Mouse (Mus musculus): ENCODE data around the gene Msi2. TPM values are rescaled to one million over a fixed set of nuclear protein-coding genes. Genes with fewer than 3 reads are reported as not detected.

Gene Msi2
- total RNA-seq, 4 experiments from 2014 or later, result 129 to 155 (median 139) TPM

DNA sequence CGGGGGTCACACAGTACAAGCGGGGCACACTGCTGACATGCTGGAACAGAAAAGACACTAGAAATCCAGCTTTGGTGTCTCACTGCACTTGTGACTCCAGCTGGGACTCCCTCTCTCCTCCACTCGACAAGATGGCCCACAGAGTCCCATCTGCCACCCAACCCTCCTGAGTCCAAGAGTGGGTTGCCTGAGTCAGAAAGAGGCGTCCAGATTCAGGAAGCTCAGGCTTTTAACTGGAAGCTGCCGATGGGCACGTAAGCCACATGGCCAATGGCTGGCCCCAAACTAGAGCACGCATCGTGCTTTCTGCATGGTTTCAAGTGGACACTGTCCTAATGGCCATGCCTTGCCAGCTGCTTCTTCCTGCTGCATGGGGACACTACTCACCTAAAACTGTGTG, 126.2 kb downstream of the Msi2 start:
- DNase-seq (ENCODE audit: low spot score in 2 of 2), result no peak

DNA sequence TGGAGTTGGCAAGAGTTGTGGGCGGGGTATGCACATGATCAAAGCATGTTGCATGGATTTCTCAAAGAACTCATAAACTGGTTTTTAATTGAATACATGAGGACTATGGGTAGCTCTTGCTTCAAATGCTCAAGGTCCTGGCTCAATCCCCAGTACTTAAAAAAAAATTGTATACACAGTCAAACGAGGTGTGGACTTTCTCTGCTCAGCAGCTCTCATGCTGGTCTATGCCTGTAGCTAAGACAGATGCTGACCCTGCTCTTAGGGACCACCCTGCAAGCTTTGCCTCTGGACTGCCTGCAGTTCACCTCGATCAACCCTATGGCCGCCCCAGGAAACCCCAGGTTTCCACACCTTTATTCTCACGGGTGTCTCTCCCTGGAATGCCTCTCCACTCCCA, 127.7 kb downstream of the Msi2 start:
- no peak for DNase-seq (ENCODE audit: low spot score in 2 of 2)

DNA sequence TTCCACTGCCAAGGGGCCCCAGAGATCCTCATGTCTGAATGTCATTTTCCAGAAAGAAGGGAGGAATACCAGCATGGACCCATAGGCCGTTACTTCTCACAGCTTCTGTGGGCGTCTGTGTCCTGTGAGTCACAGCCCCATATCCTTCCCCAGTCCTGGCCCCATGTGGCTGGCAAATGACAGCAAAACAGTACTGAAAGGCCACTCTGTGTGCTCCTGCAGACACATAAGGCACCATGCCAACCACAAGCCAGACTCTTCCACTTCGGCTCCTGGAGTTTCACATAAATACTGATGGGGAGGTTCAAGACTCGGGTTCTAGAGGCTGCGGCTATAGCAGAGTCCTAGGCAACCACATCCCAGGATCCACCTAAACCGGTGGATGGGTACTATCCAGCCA, 128.7 kb downstream of the Msi2 start:
- no peak for DNase-seq (ENCODE audit: low spot score in 2 of 2)

DNA sequence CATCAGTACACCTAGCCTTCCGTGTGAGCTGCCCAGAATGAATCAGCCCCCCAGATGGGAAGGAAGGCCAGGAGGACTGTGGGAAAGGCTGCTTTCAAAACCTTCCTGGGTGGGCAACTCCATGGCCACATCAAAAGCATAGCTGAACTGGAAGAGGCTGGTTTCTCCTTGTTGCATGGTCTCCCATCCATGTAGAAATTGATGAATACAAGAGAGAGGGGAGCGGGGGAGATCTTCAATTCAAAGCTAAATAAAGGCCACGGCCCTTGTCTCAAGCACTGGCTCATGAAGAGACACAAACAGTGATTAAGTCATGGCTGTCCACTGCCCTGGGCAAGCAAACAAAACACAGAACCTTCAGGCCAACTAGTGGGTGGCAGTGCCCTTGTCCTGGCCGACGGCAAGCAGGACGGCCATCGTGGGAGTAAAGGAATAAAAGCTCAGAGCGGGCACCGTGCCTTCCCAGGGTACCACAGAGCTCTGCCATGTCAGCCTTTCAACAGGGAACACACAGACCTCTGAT, 129.6 kb downstream of the Msi2 start:
- no peak for DNase-seq (ENCODE audit: low spot score in 2 of 2)

DNA sequence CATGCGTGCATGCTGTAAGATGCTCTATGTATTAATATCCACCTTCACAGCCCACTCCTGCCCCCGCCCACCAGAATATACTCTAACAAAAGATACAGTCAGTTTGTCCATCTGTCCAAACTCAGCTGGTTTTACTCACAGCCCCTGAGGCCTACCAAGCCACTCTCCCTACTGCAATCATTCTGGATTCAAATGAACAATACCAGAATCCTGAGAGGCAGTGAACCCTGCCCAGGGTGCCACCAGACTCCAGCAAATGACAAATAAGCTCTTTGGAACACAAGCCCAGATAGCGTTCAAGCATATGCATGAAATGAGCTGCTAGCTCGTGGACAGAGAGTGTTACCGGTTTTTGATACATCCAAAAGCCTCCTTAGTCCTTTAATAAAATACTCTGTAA, 130.6 kb downstream of the Msi2 start:
- DNase-seq (ENCODE audit: low spot score in 2 of 2), result no peak

DNA sequence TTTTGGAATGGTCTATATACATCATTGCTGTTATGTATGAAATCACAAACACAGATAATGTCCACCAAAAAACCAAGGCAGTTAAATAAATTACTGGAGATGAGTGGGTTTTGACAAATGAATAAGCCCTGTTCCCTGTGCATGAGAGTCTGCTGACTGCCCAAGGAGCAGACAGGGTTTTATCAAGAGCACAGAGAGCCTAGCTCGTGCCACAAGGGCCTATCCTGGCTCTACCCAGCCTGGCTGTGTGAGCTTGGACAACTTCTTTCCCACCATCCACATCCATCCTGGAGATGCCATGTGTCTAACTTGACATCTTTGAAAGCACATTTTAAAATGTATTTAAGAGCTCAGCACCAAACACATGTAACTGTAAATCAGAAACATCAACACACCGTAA, 132.4 kb downstream of the Msi2 start:
- DNase-seq (ENCODE audit: low spot score in 2 of 2), result no peak

DNA sequence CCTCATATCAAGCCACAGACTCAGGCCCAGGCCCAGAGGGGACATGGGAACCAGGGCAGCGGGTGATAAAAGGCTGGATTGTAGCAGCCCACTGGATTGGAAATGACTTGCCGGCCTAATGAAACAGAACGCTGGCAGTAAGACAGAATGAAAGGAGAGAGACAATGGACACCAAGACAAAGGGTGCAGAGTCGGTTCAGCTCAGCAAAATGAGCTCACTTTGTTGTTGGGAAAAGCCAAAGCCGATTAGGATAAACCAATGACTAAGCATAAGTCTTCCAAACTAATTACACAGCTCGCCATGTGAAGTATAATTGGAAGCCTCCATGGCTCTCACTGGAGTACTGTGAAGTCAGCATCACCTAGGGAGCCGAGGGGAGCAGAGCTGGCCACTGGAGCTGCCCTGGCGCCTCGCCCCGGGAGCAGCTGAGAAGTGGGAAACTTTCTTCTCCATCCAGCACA, 133.1 kb downstream of the Msi2 start:
- peak in 1 of 2 experiments; percentile 39 for DNase-seq (ENCODE audit: low spot score in 2 of 2)

DNA sequence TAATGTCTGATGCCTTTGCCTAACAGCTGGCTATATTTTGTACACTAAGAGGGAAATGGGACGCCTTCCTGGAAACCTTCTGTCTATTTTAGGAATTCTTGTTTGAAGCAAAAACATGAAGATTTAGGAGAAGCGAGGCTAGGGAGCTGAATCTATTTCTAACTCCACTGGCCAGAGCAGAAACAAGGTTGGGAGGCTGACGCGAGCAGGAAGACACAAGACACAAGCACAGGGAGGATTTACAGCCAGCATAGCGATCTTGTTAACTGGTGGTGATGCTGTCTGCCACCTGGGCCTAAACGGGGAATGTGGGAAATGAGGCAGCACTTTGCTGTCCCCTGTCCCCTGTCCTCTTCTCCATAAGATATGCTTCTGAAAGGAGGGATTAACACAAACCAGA, 134.4 kb downstream of the Msi2 start:
- DNase-seq (ENCODE audit: low spot score in 2 of 2), result no peak

DNA sequence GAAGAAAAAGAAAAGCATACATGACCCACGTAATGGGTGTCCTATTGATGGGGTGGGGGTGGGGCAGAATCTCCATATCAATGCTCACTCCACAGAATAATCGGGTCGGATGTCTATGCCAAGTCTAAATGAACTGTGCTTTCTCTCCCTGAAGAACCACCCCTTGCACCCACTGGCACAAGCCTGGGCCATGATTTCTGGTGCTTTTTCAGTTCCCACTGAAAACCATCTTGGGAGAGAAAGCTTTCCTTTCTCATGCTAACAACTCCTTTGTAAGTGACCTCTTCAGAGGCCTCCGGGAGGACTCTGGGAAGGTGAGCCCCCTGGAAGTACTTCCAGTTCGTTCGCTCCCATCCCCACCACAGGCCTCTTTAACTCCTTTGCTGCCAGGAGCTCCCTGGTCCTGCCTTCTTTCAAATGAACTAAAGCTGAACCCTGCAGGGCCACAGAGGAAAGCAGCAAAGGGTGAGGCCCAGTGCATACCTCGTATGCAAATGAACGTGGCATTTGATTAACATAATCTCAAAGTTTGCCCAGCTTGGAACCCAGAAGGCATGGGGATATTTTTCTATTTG, 135.0 kb downstream of the Msi2 start:
- DNase-seq (ENCODE audit: low spot score in 2 of 2), result peak in 1 of 2 experiments; percentile 45

DNA sequence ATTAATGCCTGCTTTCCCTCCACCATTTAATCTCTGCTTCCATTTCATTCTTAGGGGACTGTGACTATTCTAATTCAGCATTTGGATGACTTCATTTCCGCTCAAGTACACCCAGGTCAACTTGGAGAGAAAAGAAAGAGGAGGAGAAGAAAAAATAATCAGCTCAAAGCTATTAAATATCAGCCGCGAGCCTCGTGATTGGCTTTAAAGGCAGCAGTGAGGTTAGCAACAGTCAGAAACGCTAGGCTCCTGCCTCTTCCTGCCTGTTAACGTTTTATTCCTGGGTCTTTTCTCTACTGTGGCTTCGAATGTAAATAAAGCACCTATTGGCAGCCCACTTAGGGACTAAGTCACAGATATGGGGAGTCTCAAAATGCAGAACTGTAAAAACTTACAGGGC, 135.5 kb downstream of the Msi2 start:
- DNase-seq (ENCODE audit: low spot score in 2 of 2), result no peak

DNA sequence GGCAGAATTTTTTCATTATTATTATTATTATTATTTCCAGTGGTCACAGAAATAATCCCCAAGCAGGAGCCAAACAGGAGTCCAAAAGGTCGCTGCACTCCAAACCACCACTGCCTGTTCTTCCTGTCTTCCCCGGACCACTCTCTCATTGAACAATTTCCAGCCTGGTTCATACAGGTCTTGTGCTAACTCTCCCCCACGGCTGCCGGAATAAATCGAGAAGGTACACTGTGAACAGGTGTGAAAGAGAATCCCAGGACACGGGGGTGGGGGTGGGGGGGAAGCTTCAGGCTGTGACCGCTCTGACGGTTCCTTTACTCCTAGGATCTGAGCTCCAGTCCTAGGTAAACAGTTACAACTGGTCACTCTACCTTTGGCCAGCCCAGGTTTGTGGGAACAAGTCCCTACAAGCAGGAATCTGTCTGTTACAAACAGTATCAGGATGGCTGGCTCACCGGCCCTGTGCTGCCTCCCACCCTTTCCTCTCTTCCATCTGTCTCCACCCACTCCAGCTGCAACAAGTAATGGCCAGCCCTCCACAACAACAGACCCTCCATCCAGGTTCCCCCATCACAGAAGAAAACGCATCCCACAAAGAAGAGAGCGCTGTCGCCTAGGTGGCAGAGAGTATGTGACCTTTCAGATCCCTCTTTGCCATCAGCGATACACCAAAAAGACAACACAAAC, 136.1 kb downstream of the Msi2 start:
- DNase-seq (ENCODE audit: low spot score in 2 of 2), result no peak

DNA sequence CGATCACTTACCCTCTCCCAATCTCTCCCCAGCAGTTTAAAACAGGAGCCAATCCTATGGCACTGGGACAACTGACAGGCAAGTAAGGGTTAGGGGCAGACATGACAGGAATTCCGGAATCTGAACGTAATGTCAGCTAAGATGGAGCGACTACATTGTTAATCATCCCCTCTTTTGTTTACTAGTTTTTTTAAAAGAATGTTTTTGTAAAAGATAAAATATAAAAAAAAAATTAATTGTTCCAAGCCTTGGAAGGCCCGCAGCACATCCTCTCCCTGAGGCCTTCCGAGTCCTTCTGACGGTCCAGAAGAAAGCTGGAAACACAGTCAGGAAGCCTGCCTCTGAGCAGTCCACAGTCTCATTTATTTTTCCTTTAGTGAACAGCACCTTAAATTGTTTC, 136.9 kb downstream of the Msi2 start:
- DNase-seq (ENCODE audit: low spot score in 2 of 2), result no peak

DNA sequence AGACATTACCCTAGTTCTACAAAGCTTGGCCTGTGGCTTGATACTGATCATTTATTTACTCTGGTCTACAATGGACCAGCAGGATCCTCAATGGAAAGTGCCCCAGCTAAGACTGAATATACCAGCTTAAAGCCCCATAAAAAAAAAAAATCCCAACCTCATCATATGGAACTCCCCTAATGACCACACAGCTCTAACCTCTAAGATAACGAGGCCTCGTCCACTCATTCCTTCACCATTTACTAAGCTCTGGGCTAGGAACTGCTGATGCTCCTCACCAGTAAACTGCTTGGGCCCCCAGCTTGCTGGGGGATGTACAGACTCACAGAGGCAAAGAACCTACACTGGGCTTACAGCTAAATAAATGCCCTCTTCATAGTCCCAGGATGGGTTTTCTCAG, 139.6 kb downstream of the Msi2 start:
- DNase-seq (ENCODE audit: low spot score in 2 of 2), result no peak

DNA sequence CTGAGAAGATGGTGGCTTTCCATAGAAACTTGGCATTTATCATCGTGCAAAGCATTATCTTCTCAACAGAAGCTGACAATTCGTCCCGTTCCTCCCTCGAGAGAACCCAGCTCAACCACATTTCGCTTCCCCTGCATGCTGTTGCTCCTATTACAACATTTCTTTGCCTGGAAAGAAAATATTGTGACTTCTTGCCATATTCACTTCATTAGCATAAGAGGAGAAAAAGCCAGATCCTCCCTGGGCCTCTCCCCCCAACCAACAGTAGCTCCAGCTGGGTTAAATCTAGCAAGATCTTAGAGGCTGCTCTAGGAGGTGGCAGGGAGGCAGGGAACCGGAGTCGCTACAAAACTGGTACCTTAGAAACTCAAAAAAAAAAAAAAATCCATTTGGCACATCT, 141.2 kb downstream of the Msi2 start:
- no peak for DNase-seq (ENCODE audit: low spot score in 2 of 2)

DNA sequence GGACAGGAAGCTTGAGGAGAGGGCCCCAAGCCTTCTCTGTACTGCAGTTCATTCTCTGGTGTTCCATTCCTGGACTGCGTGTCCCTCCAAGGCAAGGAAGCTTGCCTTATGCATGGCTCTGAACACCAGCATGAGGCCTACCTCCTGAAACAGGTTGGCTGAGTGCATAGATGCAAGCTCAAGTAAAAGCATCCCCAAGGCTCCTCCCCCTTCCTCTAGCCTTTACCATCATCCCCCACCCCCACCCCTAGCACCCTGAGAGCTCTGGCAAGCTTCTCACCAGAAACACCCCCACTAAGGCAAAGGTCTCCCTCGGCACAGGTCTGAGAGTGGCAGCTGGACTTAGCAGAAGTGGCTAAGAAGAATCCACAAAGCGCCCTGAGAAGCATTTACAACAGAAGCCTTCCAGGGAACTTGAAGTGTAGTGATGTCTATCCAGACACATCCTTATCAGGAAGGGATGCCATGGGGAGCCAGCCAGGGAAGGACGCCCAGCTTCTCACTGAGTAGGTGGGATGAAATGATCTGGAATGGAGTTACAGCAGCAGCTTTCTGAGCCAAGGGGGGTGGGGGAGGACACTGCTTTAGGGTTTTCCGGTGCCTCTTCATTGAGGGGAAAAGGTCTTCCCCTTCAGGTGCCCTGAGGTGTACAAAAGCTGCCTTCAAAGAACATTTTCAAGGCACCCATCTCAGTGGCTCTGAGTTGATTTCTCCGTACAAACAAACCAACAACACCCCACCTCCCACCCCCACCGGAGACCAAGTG, 141.9 kb downstream of the Msi2 start:
- no peak for DNase-seq (ENCODE audit: low spot score in 2 of 2)

DNA sequence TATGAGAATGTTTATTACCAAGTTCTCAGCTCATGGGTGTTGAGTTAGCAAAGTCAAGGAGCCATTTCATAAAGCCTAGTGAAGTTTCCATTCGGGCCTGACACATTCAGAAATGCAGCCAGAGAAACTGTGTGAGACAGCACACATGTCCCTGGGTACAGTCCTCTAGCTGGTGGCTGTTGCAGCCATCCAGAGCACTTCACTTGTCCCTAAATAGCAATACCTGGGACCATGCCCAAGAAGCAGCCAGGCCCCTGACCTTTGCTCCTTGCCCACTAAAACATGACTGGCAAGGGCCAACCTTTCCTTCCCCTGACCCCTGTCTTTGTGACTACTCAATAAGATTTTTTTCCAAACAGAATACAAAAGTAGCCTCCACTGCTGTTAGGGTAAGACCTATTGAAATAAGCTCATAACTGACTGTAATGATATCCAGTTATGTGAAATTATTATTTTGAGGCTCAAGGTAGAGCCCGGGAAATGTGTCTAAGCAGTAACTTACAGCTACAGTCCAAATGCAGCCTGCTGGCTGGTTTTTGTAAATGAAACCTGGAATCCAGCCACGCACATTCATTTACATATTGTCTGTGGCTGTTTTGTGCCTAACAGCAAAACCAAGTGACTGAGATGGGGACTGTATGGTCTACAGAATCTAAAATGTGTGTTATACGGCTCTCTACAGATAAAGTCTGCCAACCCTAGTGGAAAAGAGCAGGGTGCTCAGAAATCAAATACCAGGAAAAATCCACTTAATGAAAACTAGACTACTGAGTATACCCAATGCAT, 143.5 kb downstream of the Msi2 start:
- DNase-seq (ENCODE audit: low spot score in 2 of 2), result no peak

DNA sequence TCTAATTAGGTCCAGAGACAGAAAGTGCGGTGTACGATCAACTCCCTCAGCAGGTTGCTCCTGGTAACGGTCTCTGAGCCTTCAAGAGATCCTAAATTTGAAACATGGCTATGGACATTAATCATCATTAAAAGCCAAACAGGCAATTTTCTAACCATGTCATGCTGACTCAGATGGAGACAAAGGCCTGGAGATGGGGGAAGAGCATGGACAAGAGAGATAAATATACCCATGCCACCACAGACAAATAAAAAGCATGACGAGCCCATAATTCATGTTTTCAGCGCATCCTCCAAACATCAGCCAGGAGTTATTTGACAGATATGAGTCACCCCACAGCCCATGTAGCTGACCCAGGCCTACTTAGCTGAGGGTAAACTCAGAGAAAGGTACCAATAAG, 145.3 kb downstream of the Msi2 start:
- DNase-seq (ENCODE audit: low spot score in 2 of 2), result no peak

DNA sequence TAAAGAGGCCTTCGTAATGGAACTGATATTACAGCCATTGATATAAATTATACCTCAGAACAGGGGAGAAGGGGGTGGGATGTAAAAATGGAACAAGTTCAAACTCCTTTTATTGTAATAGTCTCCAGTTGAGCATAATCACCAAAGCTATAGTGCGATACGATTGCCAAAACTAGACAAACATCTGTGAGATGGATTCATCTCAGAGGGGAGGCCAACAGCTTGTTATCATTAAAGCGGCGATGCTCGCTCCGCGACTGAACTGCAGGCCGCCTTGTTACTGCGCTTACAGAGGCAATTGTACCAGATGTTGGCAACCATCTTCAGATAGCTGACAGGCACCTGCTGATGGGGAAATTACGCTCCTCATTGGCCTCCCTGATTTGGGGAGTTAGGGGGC, 145.9 kb downstream of the Msi2 start:
- DNase-seq (ENCODE audit: low spot score in 2 of 2), result no peak

DNA sequence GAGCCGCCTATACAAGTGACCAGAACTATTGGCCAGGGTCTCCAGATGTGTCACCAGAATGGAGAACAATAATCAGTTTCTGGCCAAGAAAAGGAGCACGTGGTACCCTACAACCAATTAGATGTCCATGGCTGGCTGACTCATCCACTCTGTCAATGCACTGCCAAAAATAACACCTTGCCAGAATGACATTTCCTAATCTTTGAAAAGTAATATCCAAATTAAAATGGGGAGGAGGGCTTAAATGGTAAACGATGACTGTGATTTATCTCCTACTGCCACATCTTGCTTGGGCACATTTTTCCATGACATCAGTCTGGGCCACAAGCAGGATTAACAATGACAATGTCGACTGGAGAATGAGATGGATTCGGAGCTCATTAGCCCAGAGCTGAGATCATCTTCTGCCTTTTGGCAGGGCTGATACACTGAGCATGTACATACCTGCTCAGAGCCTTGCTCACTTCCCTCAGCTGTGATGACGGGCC, 147.6 kb downstream of the Msi2 start:
- no peak for DNase-seq (ENCODE audit: low spot score in 2 of 2)

DNA sequence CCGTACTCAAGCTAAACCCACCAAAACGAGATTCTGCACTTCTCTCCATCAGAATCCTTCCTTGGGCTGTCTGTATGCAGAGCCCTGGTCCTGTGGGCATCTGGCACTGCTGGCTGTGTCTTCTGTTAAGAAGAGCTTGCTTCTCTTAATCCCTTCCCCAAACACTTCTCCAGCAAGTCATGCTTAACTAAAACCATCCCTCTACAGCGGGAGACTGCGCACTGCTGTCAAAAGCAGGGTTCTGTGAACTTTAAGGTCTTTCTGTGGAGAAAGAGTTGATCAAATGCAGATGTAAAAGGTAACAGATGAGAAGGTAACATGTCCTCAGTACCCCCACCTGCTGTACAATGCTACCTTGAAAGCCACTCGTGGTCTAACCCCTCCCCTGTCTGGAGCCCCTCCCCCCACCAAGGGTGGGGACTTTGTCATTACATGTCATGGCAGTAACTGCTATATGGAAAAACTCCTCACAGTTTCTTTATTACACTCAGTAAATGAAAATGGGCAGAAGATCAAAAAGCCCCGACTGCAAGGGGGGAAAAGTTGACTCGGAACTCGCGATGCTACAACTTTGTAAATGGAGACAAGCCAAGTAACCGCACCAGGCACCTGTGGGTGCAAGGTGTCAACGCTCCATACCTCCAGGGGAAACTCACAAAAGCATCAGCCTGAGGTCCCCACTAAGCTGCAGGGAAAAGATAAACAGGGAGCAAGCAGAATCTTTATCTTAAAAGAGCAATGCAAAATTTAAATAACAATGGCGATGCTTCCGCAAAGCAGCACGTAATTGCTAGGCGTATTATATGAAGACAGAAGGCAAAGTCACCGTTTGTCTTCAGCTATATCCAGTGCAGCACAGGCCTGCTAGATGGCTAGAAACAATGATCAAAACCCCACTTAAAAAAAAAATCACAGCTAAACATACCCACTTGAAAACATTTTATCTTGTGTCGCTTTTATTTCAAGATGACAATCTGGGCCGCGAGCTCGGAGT, 151.4 kb downstream of the Msi2 start:
- no peak for DNase-seq (ENCODE audit: low spot score in 2 of 2)

All from left cerebral cortex, adult 8-10 months (tissue).